Mouse (Mus musculus): ENCODE measurements at regions not wholly inside any gene's neighbourhood (a gene's known extent, or its start where the extent isn't known, plus 50 kb on each side); places are given as distances from the start of the nearest gene placed in this dataset.

- Histone ChIP-seq H3K27ac (ENCODE audit: insufficient read depth, low read length) (no peak overlapping the region), H3K36me3 (ENCODE audit: control insufficient read depth, insufficient read depth, low read length) (no peaks in the 10 kb centered on the region), H3K27me3 (ENCODE audit: control insufficient read depth, insufficient read depth, low read length) (no peaks in the 10 kb centered on the region), H3K4me1 (ENCODE audit: control insufficient read depth, insufficient read depth, insufficient read length) (no peaks in the 10 kb centered on the region), H3K4me3 (ENCODE audit: extremely low read depth, insufficient read depth, insufficient read length) (no peak overlapping the region)
- TF ChIP-seq CTCF (IDR thresholded peaks at IDR 0.05; ENCODE audit: extremely low read depth, insufficient read depth, insufficient read length, insufficient replicate concordance) (no peak), POLR2A (IDR thresholded peaks at IDR 0.05; ENCODE audit: low read depth, low read length) (no peak)
- 85% methylated on average over 3 of the region's 3 CpGs for WGBS
- DNase-seq (ENCODE audit: low read depth in 1 of 2, low spot score in 2 of 2) = no peak
These were observed 452.4 kb downstream of the Epha4 start for GRCm38 (mm10) chr1:77062468-77062867.

GRCm38 (mm10) chr1:77073071-77073470 lies 441.8 kb downstream of the Epha4 start:
- H3K4me3 ChIP-seq (ENCODE audit: extremely low read depth, insufficient read depth, insufficient read length) = no peak overlapping the region
- H3K36me3 ChIP-seq (ENCODE audit: control insufficient read depth, insufficient read depth, low read length) = no peaks in the 10 kb centered on the region
- TF ChIP-seq POLR2A (IDR thresholded peaks at IDR 0.05; ENCODE audit: low read depth, low read length) = no peak
- no peak for TF ChIP-seq CTCF (IDR thresholded peaks at IDR 0.05; ENCODE audit: extremely low read depth, insufficient read depth, insufficient read length, insufficient replicate concordance)
- no peaks in the 10 kb centered on the region for H3K27me3 ChIP-seq (ENCODE audit: control insufficient read depth, insufficient read depth, low read length)
- no peak for DNase-seq (ENCODE audit: low read depth in 1 of 2, low spot score in 2 of 2)
- H3K4me1 ChIP-seq (ENCODE audit: control insufficient read depth, insufficient read depth, insufficient read length) = no peaks in the 10 kb centered on the region
- no peak overlapping the region for H3K27ac ChIP-seq (ENCODE audit: insufficient read depth, low read length)
- WGBS = 85% methylated on average over 1 of the region's 1 CpGs

- H3K4me1 ChIP-seq (ENCODE audit: control insufficient read depth, insufficient read depth, insufficient read length) = no peaks in the 10 kb centered on the region
- no peak overlapping the region for H3K4me3 ChIP-seq (ENCODE audit: extremely low read depth, insufficient read depth, insufficient read length)
- 87% methylated on average over 13 of the region's 13 CpGs for WGBS
- H3K27me3 ChIP-seq (ENCODE audit: control insufficient read depth, insufficient read depth, low read length) = no peaks in the 10 kb centered on the region
- TF ChIP-seq CTCF (IDR thresholded peaks at IDR 0.05; ENCODE audit: extremely low read depth, insufficient read depth, insufficient read length, insufficient replicate concordance) (no peak), POLR2A (IDR thresholded peaks at IDR 0.05; ENCODE audit: low read depth, low read length) (no peak)
- H3K27ac ChIP-seq (ENCODE audit: insufficient read depth, low read length) = no peak overlapping the region
- no peak for DNase-seq (ENCODE audit: low read depth in 1 of 2, low spot score in 2 of 2)
- H3K36me3 ChIP-seq (ENCODE audit: control insufficient read depth, insufficient read depth, low read length) = no peaks in the 10 kb centered on the region
These were observed 439.7 kb downstream of the Epha4 start for GRCm38 (mm10) chr1:77074926-77075885.

GRCm38 (mm10) chr1:77080767-77081166 lies 434.1 kb downstream of the Epha4 start:
- Histone ChIP-seq H3K4me1 (ENCODE audit: control insufficient read depth, insufficient read depth, insufficient read length) (no peaks in the 10 kb centered on the region), H3K36me3 (ENCODE audit: control insufficient read depth, insufficient read depth, low read length) (no peaks in the 10 kb centered on the region), H3K27ac (ENCODE audit: insufficient read depth, low read length) (no peak overlapping the region), H3K4me3 (ENCODE audit: extremely low read depth, insufficient read depth, insufficient read length) (no peak overlapping the region), H3K27me3 (ENCODE audit: control insufficient read depth, insufficient read depth, low read length) (no peaks in the 10 kb centered on the region)
- DNase-seq (ENCODE audit: low read depth in 1 of 2, low spot score in 2 of 2) = no peak
- no peak for TF ChIP-seq POLR2A (IDR thresholded peaks at IDR 0.05; ENCODE audit: low read depth, low read length)
- TF ChIP-seq CTCF (IDR thresholded peaks at IDR 0.05; ENCODE audit: extremely low read depth, insufficient read depth, insufficient read length, insufficient replicate concordance) = no peak
- 74% methylated on average over 5 of the region's 5 CpGs for WGBS

- TF ChIP-seq CTCF (IDR thresholded peaks at IDR 0.05; ENCODE audit: extremely low read depth, insufficient read depth, insufficient read length, insufficient replicate concordance) (no peak), POLR2A (IDR thresholded peaks at IDR 0.05; ENCODE audit: low read depth, low read length) (no peak)
- Histone ChIP-seq H3K27ac (ENCODE audit: insufficient read depth, low read length) (no peak overlapping the region), H3K36me3 (ENCODE audit: control insufficient read depth, insufficient read depth, low read length) (no peaks in the 10 kb centered on the region), H3K4me1 (ENCODE audit: control insufficient read depth, insufficient read depth, insufficient read length) (no peaks in the 10 kb centered on the region), H3K27me3 (ENCODE audit: control insufficient read depth, insufficient read depth, low read length) (no peaks in the 10 kb centered on the region), H3K4me3 (ENCODE audit: extremely low read depth, insufficient read depth, insufficient read length) (no peak overlapping the region)
- 68% methylated on average over 7 of the region's 7 CpGs for WGBS
- DNase-seq (ENCODE audit: low read depth in 1 of 2, low spot score in 2 of 2) = no peak
These were observed 433.2 kb downstream of the Epha4 start for GRCm38 (mm10) chr1:77081660-77082059.

GRCm38 (mm10) chr1:77082410-77082809 lies 432.5 kb downstream of the Epha4 start:
- Histone ChIP-seq H3K27ac (ENCODE audit: insufficient read depth, low read length) (no peak overlapping the region), H3K27me3 (ENCODE audit: control insufficient read depth, insufficient read depth, low read length) (no peaks in the 10 kb centered on the region), H3K4me3 (ENCODE audit: extremely low read depth, insufficient read depth, insufficient read length) (no peak overlapping the region), H3K36me3 (ENCODE audit: control insufficient read depth, insufficient read depth, low read length) (no peaks in the 10 kb centered on the region), H3K4me1 (ENCODE audit: control insufficient read depth, insufficient read depth, insufficient read length) (no peaks in the 10 kb centered on the region)
- 89% methylated on average over 3 of the region's 3 CpGs for WGBS
- DNase-seq (ENCODE audit: low read depth in 1 of 2, low spot score in 2 of 2) = no peak
- TF ChIP-seq CTCF (IDR thresholded peaks at IDR 0.05; ENCODE audit: extremely low read depth, insufficient read depth, insufficient read length, insufficient replicate concordance) (no peak), POLR2A (IDR thresholded peaks at IDR 0.05; ENCODE audit: low read depth, low read length) (no peak)

GRCm38 (mm10) chr1:77093551-77093950 lies 421.3 kb downstream of the Epha4 start:
- H3K36me3 ChIP-seq (ENCODE audit: control insufficient read depth, insufficient read depth, low read length) = no peaks in the 10 kb centered on the region
- TF ChIP-seq POLR2A (IDR thresholded peaks at IDR 0.05; ENCODE audit: low read depth, low read length) = no peak
- H3K4me3 ChIP-seq (ENCODE audit: extremely low read depth, insufficient read depth, insufficient read length) = no peak overlapping the region
- DNase-seq (ENCODE audit: low read depth in 1 of 2, low spot score in 2 of 2) = no peak
- 57% methylated on average over 2 of the region's 2 CpGs for WGBS
- no peaks in the 10 kb centered on the region for H3K27me3 ChIP-seq (ENCODE audit: control insufficient read depth, insufficient read depth, low read length)
- H3K27ac ChIP-seq (ENCODE audit: insufficient read depth, low read length) = no peak overlapping the region
- H3K4me1 ChIP-seq (ENCODE audit: control insufficient read depth, insufficient read depth, insufficient read length) = no peaks in the 10 kb centered on the region

Measured in spleen, adult 2 months (tissue).